Mouse (Mus musculus): ENCODE results near the gene Hmgcs2.

Hmgcs2 gene

DNA sequence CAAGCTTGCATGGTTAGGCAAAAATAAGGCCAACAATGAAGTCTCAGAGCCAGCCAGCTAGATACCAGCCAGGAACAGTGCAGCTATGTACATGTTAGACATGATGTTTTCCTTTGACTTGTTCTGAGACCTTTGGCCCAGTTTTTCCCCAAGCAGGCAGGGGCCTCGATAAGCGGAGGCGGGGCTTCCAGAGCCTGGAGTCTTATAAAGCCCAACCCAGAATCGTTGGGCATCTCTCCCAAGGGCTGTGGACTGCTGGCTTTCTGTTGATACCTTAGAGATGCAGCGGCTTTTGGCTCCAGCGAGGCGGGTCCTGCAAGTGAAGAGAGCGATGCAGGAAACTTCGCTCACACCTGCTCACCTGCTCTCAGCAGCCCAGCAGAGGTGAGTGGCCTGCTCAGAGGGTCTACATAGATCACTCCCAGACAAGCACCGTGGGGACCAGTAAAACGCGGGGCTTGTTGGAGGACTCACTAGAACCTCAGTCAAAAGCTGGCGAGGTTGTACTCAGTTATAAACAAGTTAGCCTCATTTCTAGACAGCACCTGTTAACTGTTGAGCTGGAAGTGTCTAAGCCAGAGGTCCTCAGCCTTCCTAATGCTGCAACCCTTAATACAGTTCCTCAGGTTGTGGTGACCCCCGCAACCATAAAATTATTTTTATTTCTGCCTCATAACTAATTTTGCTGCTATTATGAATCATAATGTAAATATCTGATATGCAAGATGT lies at the start of gene Hmgcs2:
TSS of gene Hmgcs2 (plus strand) at position 232 of the 729 bp plus-strand sequence.
- no peak for DNase-seq (ENCODE audit: low read depth, low spot score)

DNA sequence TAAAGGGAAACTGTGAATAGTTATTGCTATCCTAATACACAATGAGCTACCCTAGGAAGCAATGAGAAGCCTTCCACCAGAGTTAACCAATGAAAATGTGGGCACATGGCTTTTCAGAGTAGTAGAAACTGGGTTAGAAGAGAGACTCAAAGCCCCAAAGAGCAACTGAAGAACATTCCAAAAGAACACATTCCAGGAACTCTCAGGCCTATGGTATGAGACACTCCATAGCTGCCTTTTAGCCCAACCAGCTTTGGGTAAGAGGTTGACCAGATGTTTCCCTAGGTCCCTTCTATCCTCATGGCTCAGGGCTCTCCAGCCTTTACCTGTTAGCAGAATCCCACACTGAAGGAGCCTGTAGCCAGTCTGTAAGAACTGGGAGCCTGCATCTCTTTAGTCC lies 46.7 kb upstream of the Hmgcs2 start:
- no peak for DNase-seq (ENCODE audit: low read depth, low spot score)

DNA sequence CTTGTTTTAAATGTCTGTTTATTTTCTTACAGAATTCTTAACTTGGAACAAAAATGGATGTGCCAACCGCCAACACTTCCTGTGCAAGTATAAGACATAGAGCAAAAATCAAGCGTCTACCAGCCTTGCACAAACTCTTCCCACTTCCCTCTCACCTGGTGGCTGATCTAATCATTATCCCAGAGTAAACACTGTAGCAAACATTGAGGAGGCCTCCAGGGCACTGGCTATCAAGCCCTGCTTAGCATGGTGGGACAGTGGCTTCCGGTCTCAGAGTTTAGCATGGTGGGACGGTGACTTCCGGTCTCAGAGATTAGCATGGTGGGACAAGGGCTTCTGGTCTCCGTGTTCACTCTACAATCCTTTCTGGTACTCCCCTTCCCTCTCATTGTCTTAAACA lies 44.0 kb upstream of the Hmgcs2 start:
- DNase-seq (ENCODE audit: low read depth, low spot score) = no peak

DNA sequence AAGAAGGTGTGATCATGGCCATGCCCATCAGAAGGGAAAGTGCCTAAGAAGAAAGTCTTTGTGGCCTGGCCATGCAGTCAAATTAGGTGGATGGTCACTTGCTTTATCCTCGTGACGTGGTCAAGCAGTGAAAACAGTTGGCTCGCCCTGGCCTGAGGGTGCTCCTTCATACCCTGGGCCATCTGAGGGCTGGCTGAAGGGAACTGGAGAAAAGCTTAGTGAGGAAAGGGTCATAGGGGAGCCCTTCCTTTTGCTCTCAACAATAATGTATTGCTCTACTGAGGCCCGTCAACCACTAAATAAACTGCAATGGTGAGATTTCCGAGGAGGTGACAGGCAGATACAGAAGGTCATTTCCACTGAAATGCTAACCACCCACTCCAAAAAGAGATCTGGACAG lies 43.0 kb upstream of the Hmgcs2 start:
- DNase-seq (ENCODE audit: low read depth, low spot score) = no peak

DNA sequence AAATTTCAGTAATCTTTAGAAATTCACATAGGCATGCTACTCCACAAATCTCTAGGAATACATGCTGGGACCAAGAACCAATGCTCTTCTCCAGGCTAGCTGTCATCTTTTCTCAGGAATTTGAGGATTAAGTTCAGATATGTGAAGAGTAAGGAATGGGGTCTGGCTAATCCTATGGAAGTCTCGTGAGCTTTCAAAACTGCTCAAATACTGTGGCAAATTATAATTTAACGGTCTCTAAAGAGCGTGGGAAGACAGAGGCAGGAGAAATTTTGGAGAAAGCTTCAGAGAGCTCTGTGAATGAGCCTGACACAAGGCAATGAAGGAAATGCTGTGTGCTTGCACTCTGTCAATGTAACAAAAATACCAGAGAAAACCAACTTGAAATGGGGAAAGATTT lies 42.1 kb upstream of the Hmgcs2 start:
- no peak for DNase-seq (ENCODE audit: low read depth, low spot score)

DNA sequence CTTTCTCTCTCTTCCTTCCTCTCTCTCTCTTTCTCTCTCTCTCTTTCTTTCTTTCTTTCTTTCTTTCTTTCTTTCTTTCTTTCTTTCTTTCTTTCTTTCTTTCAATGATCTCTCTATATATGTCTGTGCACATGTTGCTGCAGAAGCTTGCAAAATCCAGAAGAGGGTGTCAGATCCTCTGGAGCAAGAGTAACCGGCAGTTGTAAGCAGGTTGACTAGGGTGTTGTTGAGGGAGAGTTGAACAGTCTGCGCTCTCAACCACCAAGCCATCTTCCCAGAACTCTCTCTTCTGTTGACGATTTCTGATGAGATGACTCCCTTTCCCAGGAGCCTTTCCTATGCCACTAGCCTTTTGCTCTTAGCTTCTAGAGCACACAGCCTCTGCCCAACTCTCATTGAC lies 38.2 kb upstream of the Hmgcs2 start:
- no peak for DNase-seq (ENCODE audit: low read depth, low spot score)

DNA sequence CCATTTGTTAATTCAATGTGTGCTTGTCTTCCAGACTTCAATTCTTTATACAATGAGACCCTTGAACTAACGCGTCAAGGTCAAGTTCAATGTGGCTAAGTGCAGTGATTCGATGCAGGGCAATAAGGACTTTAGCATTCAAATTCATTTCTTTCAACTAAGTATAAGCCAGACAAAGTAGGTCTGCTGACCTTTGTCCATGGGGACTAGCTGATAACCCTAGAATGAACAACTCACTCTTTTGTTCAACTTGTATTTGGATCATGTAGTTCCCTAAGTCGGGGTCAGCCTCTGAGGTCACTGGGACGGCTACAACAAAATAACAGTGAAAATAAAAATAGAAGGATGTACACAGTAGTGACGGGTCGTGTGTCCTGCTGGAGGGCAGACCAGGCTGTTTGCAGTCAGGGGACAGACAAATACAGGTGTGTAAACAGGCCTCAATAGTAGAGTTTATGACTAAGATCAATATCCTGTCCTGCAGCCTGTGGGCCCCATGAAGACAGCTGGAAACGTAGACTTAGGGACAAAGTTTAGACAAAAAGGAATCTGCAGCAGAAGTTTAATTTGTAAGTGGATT lies 37.7 kb upstream of the Hmgcs2 start:
- no peak for DNase-seq (ENCODE audit: low read depth, low spot score)

DNA sequence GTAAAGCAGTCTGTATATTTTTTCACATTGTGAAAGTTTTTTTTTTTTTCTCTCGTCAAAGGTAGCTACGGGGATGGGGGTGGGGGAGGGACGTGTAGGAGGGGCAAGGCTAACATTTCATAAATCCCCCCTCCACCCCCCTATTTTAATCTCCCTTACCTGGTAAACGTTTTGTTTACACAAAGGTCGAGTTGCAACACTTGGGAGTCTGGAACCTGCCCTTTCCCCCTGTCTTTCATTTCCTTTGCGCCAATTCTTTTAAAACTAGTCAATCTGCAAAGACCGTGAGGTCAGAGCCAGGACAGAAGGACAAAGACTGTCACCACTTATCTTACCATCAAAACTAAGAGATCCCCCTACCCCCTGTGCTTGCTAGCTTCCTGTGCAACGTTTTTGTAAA lies 34.3 kb upstream of the Hmgcs2 start:
- DNase-seq (ENCODE audit: low read depth, low spot score) = no peak

DNA sequence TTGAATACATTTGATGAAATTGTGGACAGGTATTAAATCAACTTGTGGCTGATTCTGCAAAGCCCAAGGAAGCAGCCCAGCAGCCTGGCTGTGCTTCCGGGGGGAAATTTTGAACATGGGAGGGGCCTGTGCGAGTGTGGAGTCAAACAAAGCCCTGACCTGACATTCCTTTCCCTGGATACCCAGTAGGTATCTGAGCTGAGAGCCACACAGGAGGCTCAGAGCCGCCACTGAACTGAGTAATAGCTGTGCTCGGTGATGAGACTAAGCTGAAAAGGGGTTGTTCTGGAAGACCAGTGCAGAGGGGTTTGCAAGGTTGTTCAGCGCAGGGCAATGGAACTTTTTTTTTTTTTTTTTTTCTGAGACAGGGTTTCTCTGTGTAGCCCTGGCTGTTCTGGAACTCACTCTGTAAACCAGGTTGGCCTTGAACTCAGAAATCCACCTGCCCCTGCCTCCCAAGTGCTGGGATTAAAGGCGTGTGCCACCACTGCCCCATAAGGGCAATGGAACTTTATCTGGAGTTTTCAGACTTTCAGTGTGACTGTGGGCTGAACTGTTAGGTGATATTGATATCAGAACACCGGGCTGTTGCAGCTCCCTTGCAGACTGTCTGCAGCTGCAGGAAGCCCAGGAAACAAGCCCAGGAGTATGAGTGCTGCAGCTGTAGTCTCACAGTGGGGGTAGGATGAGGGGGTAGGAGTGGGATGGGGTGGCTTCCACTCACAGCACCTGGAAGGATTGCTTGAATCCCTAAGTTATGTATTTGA lies 33.1 kb upstream of the Hmgcs2 start:
- no peak for DNase-seq (ENCODE audit: low read depth, low spot score)

DNA sequence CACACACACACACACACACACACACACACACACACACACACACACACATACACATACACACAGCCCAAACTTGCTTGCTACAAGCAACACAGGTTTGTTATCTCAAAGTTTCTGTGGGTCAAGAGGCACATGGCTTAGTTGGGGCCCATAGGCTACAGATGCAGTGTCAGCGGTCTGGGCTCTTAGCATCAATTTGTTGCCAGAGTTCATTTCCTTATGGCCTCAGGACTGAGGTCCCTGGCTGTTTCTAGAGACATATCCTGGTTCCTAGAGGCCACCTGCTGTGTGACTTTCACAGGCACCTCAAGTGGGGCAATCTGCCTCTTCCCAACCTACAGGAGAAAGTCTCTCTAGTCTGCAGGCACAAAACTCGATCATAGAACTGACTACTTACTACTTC lies 30.9 kb upstream of the Hmgcs2 start:
- no peak for DNase-seq (ENCODE audit: low read depth, low spot score)

DNA sequence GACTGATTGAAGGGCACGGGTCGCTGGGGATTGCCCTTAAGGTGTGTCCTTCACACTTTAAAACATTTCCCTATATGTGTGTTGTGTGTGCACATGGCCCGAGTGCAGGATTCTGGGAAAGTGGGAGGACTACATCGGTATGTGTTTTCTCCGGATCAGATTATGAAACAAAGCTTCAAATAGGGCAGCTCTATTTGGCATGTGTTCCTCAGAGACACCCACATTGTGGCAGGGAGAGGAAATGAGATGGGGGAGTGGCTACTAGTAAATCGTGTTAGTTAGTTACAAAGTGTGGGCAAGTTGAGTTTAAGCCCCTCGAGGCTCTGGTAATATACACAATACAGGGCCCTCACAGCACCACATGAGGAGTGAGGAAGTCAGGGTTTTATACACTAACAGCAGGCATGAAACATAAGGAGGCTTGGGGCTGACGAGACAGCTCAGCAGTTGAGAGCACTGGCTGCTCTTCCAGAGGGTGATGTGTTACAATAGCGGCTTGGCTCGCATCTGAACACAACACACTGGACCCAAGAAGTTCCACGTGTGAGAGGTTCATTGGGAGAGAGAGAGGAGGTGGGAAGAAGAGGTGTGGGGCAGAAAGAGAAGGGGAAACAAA lies 30.3 kb upstream of the Hmgcs2 start:
- no peak for DNase-seq (ENCODE audit: low read depth, low spot score)

DNA sequence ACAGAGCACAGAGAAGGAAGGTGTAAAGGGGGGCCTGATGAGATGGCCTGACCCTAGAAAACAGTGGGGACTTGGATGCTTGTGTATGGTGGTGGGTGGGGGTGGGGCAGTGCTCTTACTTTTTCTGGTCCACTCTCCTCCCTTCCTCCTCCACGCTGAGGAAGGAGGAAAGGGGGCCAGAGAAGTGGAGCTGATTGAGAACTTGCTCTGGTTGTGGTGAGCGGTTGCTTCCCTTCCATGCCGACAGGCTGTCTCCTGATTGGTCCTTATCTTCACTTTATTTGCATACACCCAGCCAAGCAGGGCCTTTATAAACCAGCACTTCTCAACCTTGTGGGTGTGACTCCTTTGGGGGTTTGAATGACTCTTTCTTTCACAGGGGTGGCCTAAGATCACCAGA lies 26.2 kb upstream of the Hmgcs2 start:
- no peak for DNase-seq (ENCODE audit: low read depth, low spot score)

DNA sequence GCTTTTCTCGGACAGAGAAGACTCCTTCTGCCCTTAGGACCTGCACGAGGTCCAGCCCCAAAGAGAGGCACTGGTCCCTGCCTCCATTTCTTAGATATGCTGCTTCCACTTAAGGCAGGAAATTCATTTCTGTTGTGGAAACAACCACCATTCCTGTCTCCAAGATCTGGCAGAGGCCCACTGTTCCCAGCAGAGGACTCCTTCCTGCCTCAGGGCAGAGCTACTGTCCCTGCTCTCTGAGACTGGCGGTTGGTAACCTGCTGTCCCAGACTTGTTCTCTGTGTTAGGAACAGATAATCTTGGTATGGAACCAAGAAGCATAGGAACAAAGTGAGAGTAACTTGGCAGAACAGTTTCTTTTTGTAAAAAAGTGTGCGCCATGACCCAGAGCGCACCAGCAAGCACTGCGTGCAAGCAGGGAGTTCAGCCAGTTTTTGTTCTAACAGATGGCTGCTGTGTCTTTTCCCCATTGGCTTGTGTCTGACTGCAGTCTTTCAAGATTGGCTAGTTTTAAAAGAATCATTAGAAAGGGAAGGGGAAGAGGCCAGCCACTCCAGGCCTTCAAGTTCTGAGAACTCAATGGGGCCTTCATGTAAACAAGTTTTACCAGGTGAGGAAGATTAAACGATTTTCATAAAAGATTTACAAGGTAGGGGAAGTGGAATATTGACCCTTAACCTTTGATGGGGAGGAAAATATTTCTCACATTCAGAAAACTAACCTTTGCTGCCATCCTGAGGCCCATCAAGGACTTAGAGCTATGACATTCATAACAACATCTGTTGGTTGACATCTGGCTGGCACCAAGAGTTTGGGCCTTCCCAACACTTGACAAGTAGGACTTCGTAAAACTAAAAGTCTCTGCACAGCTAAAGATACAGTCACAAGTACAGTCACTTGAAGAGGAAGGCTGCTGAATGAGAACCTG lies 25.3 kb upstream of the Hmgcs2 start:
- no peak for DNase-seq (ENCODE audit: low read depth, low spot score)

DNA sequence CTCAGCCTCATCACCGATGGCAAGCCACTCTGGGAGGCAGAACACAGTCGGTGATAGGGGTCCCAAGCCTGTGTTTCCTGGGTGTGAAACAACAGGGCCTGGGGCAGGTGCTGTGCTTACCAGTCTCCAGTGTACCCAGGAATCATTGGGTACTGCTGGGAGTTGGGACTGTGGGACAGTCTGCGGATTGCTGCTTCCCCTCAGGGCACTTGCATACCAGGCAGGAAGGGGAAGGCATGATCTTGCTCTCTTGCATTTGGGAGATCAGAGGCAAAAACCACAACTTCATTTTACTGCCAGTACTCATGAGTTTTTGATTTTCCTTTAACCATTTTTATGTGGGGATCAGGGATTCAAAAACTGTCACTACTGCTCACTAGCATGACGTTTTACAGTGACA lies 21.5 kb upstream of the Hmgcs2 start:
- no peak for DNase-seq (ENCODE audit: low read depth, low spot score)

DNA sequence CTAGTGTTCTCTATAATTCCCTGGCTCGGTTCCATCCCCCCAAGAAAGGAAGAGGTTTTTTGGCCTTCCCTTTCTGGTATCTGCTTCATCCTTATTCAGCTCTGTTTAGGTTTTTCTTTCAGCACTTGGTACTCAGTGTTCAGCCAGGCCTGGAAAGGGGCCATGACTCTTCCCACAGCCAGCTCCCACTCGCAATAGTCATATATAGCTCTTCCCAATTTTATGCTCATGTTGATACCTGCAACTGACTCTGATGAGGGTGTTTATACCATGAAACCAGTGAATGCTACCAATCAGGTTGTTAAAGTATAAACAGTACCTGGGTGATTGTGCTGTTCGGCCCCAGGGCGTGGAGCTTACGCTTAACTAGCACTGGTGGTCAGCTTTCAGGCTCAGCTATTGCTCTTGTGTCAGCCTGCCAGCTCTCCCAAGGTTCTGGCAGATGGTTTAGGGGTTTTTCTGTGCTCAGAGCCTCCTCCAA lies 20.9 kb upstream of the Hmgcs2 start:
- no peak for DNase-seq (ENCODE audit: low read depth, low spot score)

DNA sequence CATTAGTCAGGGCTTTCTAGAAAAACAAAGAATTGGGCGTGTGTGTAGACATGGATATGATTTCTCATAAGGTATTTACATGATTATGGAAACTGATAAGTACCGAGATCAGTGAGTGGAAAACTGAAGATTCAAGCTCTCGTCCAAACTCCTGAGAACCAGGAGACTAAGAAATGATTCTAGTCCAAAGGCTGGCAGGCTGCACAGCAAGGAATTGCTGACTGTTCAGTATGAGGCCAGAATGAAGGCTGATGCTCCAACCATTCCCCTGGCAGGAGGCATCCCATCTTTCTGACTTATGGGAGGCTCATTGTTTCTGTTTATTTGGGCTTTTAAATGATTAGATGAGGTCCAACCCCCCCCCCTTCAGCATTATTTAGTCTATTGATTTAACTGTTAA lies 19.7 kb upstream of the Hmgcs2 start:
- DNase-seq (ENCODE audit: low read depth, low spot score) = no peak

DNA sequence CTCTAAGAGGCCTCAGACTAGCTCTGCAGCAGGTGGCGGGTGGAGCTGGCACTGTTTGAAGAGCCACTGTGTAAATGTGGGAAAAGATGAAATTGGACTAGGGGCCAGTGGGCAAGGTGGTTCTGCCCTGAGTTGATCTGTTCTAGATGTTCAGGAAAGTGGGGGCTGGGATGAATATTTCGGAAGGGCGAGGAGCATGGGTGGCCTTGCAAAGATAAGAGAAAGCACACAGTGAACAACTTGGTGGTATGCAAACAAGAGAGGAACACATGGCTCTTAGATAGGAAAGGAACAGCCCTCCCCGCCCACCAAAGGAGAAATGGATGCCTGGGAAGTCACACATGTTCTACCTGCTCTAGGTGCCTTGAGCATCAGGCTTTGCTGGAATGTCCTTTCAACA lies 18.8 kb upstream of the Hmgcs2 start:
- no peak for DNase-seq (ENCODE audit: low read depth, low spot score)

DNA sequence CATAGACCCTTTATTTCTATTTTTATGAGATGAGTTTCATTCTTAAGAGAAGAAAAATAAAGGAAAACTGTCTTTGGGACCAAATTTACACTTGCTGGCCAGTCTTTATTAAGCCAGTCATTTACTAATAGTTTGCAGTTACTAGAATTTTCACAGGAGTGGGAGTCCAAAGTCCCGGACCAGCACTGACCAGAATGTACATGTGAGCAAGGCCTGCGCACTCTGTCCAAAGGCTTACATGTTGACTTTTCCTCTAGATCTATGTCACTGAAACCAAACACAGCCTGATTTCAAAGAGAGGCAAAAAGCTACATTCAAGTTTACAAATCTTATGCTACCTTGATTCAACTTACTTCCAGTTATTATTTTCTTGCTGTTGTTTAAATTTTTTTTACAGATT lies 18.1 kb upstream of the Hmgcs2 start:
- no peak for DNase-seq (ENCODE audit: low read depth, low spot score)

DNA sequence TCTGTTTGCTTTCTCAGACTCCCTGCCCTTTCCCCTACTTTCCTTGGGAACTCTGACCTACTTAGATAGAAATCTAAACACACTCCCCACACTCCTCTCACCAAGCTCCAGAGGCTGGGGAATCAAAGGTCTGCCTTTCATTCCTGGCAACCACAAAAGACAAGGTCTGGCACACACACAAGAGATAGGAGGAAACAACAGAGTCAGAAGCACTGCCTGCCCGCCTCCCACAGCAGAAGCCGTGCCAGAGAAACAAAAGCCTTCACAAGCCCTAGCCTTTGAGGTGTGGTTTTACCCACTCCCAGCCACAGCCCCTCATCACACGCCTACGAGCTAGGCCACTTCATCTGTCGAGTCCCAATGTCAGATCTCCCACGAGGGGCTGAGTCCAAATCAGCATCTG lies 13.0 kb upstream of the Hmgcs2 start:
- no peak for DNase-seq (ENCODE audit: low read depth, low spot score)

DNA sequence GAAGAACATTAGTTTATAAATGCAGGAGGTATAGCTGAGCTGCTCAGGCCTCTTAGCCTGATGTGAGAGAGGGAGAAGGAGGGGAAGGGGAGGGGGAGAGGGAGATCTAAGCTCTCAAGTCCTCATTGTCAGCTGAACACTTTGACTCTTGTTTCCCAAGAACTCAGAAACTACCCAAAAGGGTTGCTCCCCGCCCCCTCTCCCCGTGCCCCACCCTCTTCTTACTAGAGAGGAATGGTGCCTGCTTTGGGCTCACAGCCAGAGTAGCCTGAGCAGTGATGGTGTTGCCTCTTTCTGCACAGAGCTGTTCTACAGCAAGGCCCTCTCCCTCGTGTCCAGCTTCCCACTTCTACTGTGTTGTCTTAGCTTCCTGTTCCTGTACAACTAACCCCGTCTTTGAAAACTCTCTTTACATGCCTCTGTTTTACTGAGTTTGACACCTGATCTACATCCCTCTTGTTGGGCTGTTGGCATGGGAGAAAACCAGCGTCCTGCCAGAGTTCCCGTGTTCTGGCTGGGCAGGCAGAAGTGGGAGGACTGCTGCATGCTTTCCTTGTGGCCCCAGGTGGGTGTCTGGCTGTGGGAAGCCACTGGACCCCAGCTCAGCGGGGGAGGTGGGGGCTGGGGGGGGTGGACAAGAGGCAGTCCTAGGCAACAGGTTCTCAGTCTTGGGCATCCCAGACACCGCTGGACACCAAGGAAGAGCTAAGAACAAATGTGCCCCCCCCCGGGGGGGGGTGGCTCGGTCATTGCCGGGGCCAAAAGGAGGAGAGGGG lies 6.4 kb upstream of the Hmgcs2 start:
- no peak for DNase-seq (ENCODE audit: low read depth, low spot score)

DNA sequence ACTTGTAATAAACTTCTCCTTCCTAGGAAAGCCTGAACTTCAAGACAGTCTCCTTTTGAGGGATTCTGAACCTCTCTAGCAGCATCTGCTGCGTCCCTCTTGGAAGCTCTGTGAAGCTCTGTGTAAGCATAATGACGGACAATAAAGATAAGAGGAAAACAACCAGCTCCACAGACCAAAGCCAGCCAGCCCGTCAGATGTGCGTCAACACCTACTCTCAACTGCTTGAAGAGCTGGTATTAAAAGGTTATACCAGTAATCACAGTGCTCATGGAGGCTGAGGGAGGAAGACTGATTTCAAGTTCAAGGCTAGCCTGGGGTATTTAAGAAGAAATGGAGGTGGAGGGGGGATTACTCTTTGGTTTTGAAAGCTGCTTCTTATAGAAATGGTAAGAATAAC lies 553 bp upstream of the Hmgcs2 start:
- DNase-seq (ENCODE audit: low read depth, low spot score) = no peak

Measured in retina, postnatal 7 days (tissue).